In the genomic region with DNA sequence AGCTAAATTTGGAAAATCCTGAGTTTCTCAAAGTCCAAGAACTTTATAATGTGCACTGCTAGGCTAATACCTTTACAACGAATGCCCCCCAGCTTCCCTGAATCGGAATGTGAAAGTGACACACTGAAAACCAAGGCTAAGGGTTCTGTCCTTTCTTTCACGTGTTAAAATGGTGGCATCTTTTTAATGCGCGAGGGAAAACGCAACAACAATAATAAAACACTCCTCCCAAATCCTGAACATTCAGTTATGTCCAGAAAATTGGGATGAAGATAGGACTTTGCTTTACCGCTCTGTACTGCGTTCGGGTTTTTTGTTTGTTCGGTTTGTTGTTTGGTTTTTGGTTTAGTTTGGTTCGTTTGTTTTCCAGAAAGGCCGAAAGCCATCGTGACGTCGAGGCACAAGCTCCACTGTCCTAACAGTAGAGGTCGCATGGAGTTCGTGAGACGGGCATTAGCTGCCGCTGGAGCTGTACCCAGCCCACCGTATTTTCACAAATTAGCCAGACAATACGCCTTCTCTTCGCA, we compare ENCODE assay signal across 7 mouse cellular contexts. TPM values are rescaled to one million over a fixed set of nuclear protein-coding genes. Genes with fewer than 3 reads are reported as not detected.
DNase-seq lines count a peak whose midpoint lies in the region; ATAC-seq lines count a peak whose summit lies in the region.

No protein-coding gene starts in this region.

- DNase-seq in gastrocnemius, postnatal 10 days = peak; percentile 47
- peak; percentile 87 for DNase-seq in induced T-regulatory cell, adult 2 months (ENCODE audit: low read depth)
- DNase-seq in left cerebral cortex, adult 8-10 months (ENCODE audit: low spot score in 2 of 2) = peak; percentile 33 to 39
- peak; percentile 41 for DNase-seq in right cerebral cortex, postnatal 14 days

- ATAC-seq in activated CD4-positive, CD25-positive, alpha-beta regulatory T cell, adult 4 months = peak; percentile 22
- peak; percentile 71 for ATAC-seq in common myeloid progenitor, adult 5-6 weeks (replicated peaks; ENCODE audit: low read depth, poor library complexity, severe bottlenecking)
- peak; percentile 77 for ATAC-seq in megakaryocyte, adult 5-6 weeks (ENCODE audit: poor library complexity, severe bottlenecking)

RNA-seq across cellular contexts. Expression of a gene that starts 6.3 kb away (rescaled TPM):
- 10 to 100 TPM; 22.3 to 23.5 TPM for polyA plus RNA-seq in activated CD4-positive, CD25-positive, alpha-beta regulatory T cell, adult 4 months (2017; shearing (Covaris generic))
- total RNA-seq in common myeloid progenitor, adult 5-6 weeks (2017) = 6.6 and 13.0 TPM in 2 replicates
- 10 to 100 TPM in 1 of 2 experiments, 1 to 10 TPM in 1; 9.9 to 10.6 TPM for total RNA-seq in gastrocnemius, postnatal 10 days (2021)
- 10 to 100 TPM; 33.6 to 43.8 (median 38.8) TPM for total RNA-seq in left cerebral cortex, adult 8-10 months (2022)
- 0.27 TPM in 1 of 2 replicates, not detected in the other for total RNA-seq in megakaryocyte, adult 5-6 weeks (2015)
- total RNA-seq in megakaryocyte, adult 5-6 weeks (2017) = not detected in 2 replicates

RNA-seq across cellular contexts. Expression of a gene that starts 54.2 kb away (rescaled TPM):
- not detected for polyA plus RNA-seq in activated CD4-positive, CD25-positive, alpha-beta regulatory T cell, adult 4 months (2017; shearing (Covaris generic))
- not detected in 2 replicates for total RNA-seq in common myeloid progenitor, adult 5-6 weeks (2017)
- total RNA-seq in gastrocnemius, postnatal 10 days (2021) = not detected
- under 1 TPM in 1 of 4 experiments, not detected in 3; 0.60 TPM for total RNA-seq in left cerebral cortex, adult 8-10 months (2022)
- not detected in 2 replicates for total RNA-seq in megakaryocyte, adult 5-6 weeks (2015)
- total RNA-seq in megakaryocyte, adult 5-6 weeks (2017) = not detected in 2 replicates

Comparison
In these comparisons a context has a peak if more than half of its experiments do, and no peak if none do; other contexts are left out.
1. Peak in every context shown above with its lines: DNase-seq and ATAC-seq.
2. ATAC-seq: peak in every context shown above with its lines; median percentile 77 in megakaryocyte, adult 5-6 weeks; 71 in common myeloid progenitor, adult 5-6 weeks; 22 in activated CD4-positive, CD25-positive, alpha-beta regulatory T cell, adult 4 months.
3. DNase-seq: peak in every context shown above with its lines; median percentile 87 in induced T-regulatory cell, adult 2 months; 47 in gastrocnemius, postnatal 10 days; 41 in right cerebral cortex, postnatal 14 days; 36 in left cerebral cortex, adult 8-10 months.